ENCODE assay signal across 13 mouse cellular contexts in genomic region chr5:144509431-144509830, GRCm38 (mm10).
"Had no signal": no experiment of that assay in that cellular context is flagged by ENCODE, and none has a peak within 500 bp of the region (broad histone marks: within the 10 kb centered on the region; RNA-seq: fewer than 3 reads in every experiment).

No protein-coding gene starts in this region.

- H3K27me3 ChIP-seq: liver, embryonic 15.5 days had no signal

- H3K9me3 ChIP-seq: limb, embryonic 10.5 days; liver, embryonic 15.5 days had no signal

- ATAC-seq: lung, postnatal 0 days had no signal

- H3K27ac ChIP-seq: kidney, embryonic 15.5 days; left cerebral cortex, adult 2 months; limb, embryonic 10.5 days; liver, embryonic 15.5 days; stomach, postnatal 0 days had no signal

- H3K4me2 ChIP-seq: kidney, embryonic 15.5 days; liver, embryonic 11.5 days; liver, embryonic 15.5 days had no signal

- H3K4me3 ChIP-seq: kidney, embryonic 15.5 days; left cerebral cortex, adult 2 months; limb, embryonic 10.5 days; liver, embryonic 15.5 days had no signal

- H3K9ac ChIP-seq: kidney, embryonic 15.5 days; liver, embryonic 15.5 days had no signal

- DNase-seq: kidney, postnatal 14 days; lung, adult 2 months; lung, postnatal 4 days; midbrain, embryonic 14.5 days; right cerebral cortex, adult 18-20 months; thymus, postnatal 4 days had no signal

- H3K36me3 ChIP-seq: kidney, embryonic 15.5 days; limb, embryonic 10.5 days; liver, embryonic 15.5 days had no signal

- H3K4me1 ChIP-seq: kidney, embryonic 15.5 days; limb, embryonic 10.5 days; liver, embryonic 15.5 days had no signal
